ENCODE assay signal across 10 mouse cellular contexts in the genomic region with DNA sequence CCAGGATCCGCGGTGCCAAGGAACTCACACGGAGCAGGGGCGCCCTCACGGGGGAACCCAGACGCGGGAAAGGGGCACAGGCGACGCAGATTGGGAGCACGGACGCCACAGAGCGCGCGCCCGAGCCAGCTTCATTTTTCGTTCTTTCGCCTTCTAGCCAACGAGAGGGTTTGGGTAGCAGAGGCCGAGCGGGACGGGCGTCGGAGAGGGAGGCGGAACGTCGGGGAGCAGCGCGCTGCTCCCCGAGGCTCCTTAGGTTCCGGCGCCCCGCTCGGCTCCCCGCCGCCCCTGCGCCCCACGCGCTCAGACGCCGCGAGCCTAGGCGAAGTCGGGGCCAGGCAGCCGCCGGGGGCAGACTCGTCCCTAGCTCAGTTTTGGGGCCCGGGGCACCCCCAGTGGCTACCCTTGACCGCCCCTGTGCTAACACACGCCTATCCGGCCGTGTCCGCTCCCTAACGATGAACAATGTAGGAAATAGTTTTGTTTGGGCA. TPM values are rescaled to one million over a fixed set of nuclear protein-coding genes. Genes with fewer than 3 reads are reported as not detected.
DNase-seq lines count a peak whose midpoint lies in the region; ATAC-seq and TF ChIP-seq lines count a peak whose summit lies in the region.
"Had no signal": no experiment of that assay in that cellular context is flagged by ENCODE, and none has a peak within 500 bp of the region (broad histone marks: within the 10 kb centered on the region; RNA-seq: fewer than 3 reads in every experiment).

No protein-coding gene starts in this region.

- H3K36me3 ChIP-seq in heart, embryonic 13.5 days, result peaks cover 37% of the 10 kb centered on the region
- H3K36me3 ChIP-seq in embryonic facial prominence, embryonic 10.5 days (replicated peaks), result peaks cover 30% of the 10 kb centered on the region
- no peaks in the 10 kb centered on the region for H3K36me3 ChIP-seq in hindbrain, embryonic 11.5 days (ENCODE audit: control insufficient read depth, insufficient read depth, low read length)
- no peaks in the 10 kb centered on the region for H3K36me3 ChIP-seq in midbrain, embryonic 14.5 days (ENCODE audit: control insufficient read depth, insufficient read depth, low read length)
- H3K36me3 ChIP-seq in thymus, adult 2 months (ENCODE audit: control insufficient read depth, insufficient read depth, low read length), result no peaks in the 10 kb centered on the region
- H3K36me3 ChIP-seq: G1E had no signal

- no peak for TF ChIP-seq CTCF in thymus, adult 2 months (IDR thresholded peaks at IDR 0.05; ENCODE audit: borderline replicate concordance, control insufficient read depth, extremely low read depth, insufficient read depth, low read length, poor library complexity)

- peak overlapping the region; percentile 98 for H3K9ac ChIP-seq in heart, embryonic 13.5 days
- H3K9ac ChIP-seq in hindbrain, embryonic 11.5 days (ENCODE audit: low read depth, low read length), result peak overlapping the region; percentile 27; the same call in 1 of the 2 replicates
- H3K9ac ChIP-seq in midbrain, embryonic 14.5 days (replicated peaks; ENCODE audit: low read length), result no peak overlapping the region

- no peak for ATAC-seq in heart, embryonic 13.5 days (ENCODE audit: extremely low read depth, insufficient number of reproducible peaks, low FRiP score, low TSS enrichment)
- ATAC-seq in hindbrain, embryonic 11.5 days (ENCODE audit: low FRiP score), result no peak
- ATAC-seq in midbrain, embryonic 14.5 days (ENCODE audit: low FRiP score, low TSS enrichment), result no peak
- no peak for ATAC-seq in erythroid progenitor cell, adult 5-6 weeks (replicated peaks; ENCODE audit: low FRiP score, poor library complexity, severe bottlenecking)

- peaks cover 8% of the 10 kb centered on the region for H3K9me3 ChIP-seq in heart, embryonic 13.5 days
- H3K9me3 ChIP-seq in embryonic facial prominence, embryonic 10.5 days, result peaks cover 10% of the 10 kb centered on the region
- H3K9me3 ChIP-seq in hindbrain, embryonic 11.5 days (ENCODE audit: control insufficient read depth, low read length), result no peaks in the 10 kb centered on the region
- H3K9me3 ChIP-seq in midbrain, embryonic 14.5 days (ENCODE audit: control insufficient read depth, low read length), result no peaks in the 10 kb centered on the region

- peak overlapping the region; percentile 78 for H3K4me2 ChIP-seq in heart, embryonic 13.5 days
- H3K4me2 ChIP-seq in hindbrain, embryonic 11.5 days (replicated peaks; ENCODE audit: low read depth, low read length), result peak overlapping the region; percentile 26; the same call in 1 of the 2 replicates
- no peak overlapping the region for H3K4me2 ChIP-seq in midbrain, embryonic 14.5 days (ENCODE audit: low read length)

- peak overlapping the region; percentile 80 for H3K4me3 ChIP-seq in heart, embryonic 13.5 days
- H3K4me3 ChIP-seq in embryonic facial prominence, embryonic 10.5 days, result peak overlapping the region; percentile 64
- peak overlapping the region; percentile 20 for H3K4me3 ChIP-seq in hindbrain, embryonic 11.5 days (ENCODE audit: low read depth, low read length)
- H3K4me3 ChIP-seq in midbrain, embryonic 14.5 days (replicated peaks; ENCODE audit: low read depth, low read length), result 0 out of 2 replicates have a peak overlapping the region, but pooled peaks have one; percentile 10
- H3K4me3 ChIP-seq in thymus, adult 2 months (ENCODE audit: control insufficient read depth, insufficient read depth, low read length), result no peak overlapping the region

- intact Hi-C loops in heart, postnatal 25 days (cut with DNase I), result no loop called here

- H3K27me3 ChIP-seq in heart, embryonic 13.5 days (replicated peaks), result peaks cover 75% of the 10 kb centered on the region
- peaks cover 88% of the 10 kb centered on the region for H3K27me3 ChIP-seq in embryonic facial prominence, embryonic 10.5 days (replicated peaks; ENCODE audit: low read depth, poor library complexity, severe bottlenecking)
- peaks cover 78% of the 10 kb centered on the region for H3K27me3 ChIP-seq in hindbrain, embryonic 11.5 days (ENCODE audit: control insufficient read depth, insufficient read depth, low read length)
- peaks cover 79% of the 10 kb centered on the region for H3K27me3 ChIP-seq in midbrain, embryonic 14.5 days (ENCODE audit: control insufficient read depth, insufficient read depth, low read length)
- H3K27me3 ChIP-seq in thymus, adult 2 months (ENCODE audit: control insufficient read depth, insufficient read depth, low read length), result peaks cover 28% of the 10 kb centered on the region

- peak overlapping the region; percentile 99 for H3K27ac ChIP-seq in heart, embryonic 13.5 days (replicated peaks)
- peak overlapping the region; percentile 81 for H3K27ac ChIP-seq in embryonic facial prominence, embryonic 10.5 days (replicated peaks)
- H3K27ac ChIP-seq in hindbrain, embryonic 11.5 days (ENCODE audit: low read depth, low read length), result no peak overlapping the region
- H3K27ac ChIP-seq in midbrain, embryonic 14.5 days (replicated peaks; ENCODE audit: low read depth, low read length), result no peak overlapping the region
- H3K27ac ChIP-seq in thymus, adult 2 months (ENCODE audit: control insufficient read depth, insufficient read depth, low read length), result no peak overlapping the region

- H3K4me1 ChIP-seq in heart, embryonic 13.5 days, result peaks cover 33% of the 10 kb centered on the region; the same call in 1 of the 2 replicates
- H3K4me1 ChIP-seq in embryonic facial prominence, embryonic 10.5 days, result peaks cover 39% of the 10 kb centered on the region
- H3K4me1 ChIP-seq in hindbrain, embryonic 11.5 days (replicated peaks; ENCODE audit: control insufficient read depth, insufficient read depth, low read length), result peaks cover 12% of the 10 kb centered on the region
- H3K4me1 ChIP-seq in midbrain, embryonic 14.5 days (ENCODE audit: control insufficient read depth, insufficient read depth, low read length), result peaks cover 3% of the 10 kb centered on the region; the same call in 1 of the 2 replicates
- H3K4me1 ChIP-seq in thymus, adult 2 months (replicated peaks; ENCODE audit: control insufficient read depth, insufficient read depth, low read length), result no peaks in the 10 kb centered on the region; the same call in 1 of the 2 replicates

- no peak for DNase-seq in heart, postnatal 25 days (ENCODE audit: low spot score)
- peak; percentile 69 for DNase-seq in embryonic facial prominence, embryonic 10.5 days (ENCODE audit: low spot score)
- peak; percentile 60 for DNase-seq in hindbrain, embryonic 11.5 days (ENCODE audit: low spot score)
- peak; percentile 43 for DNase-seq in midbrain, embryonic 14.5 days
- DNase-seq in thymus, postnatal 10 days (ENCODE audit: low spot score in 2 of 2), result no peak
- no peak for DNase-seq in thymus, adult 2 months

- WGBS in heart, embryonic 13.5 days, result 1% methylated on average over 53 of the region's 53 CpGs
- WGBS in embryonic facial prominence, embryonic 10.5 days, result under 1% methylated on average over 53 of the region's 53 CpGs
- under 1% methylated on average over 52 of the region's 53 CpGs for WGBS in hindbrain, embryonic 11.5 days
- WGBS in midbrain, embryonic 14.5 days, result under 1% methylated on average over 52 of the region's 53 CpGs
- WGBS in thymus, adult 2 months, result 4% methylated on average over 52 of the region's 53 CpGs

- TF ChIP-seq POLR2A in thymus, adult 2 months (IDR thresholded peaks at IDR 0.05; ENCODE audit: control insufficient read depth, extremely low read depth, insufficient read depth, low read length, poor library complexity), result no peak

RNA-seq across cellular contexts. Expression of a gene that starts 2.6 kb away (rescaled TPM):
- polyA plus RNA-seq in heart, embryonic 13.5 days (2015; fragmentation: Nextera tagmentation; extraction: Ambion mirVana), result 1,357 and 1,430 TPM in 2 replicates
- total RNA-seq in heart, postnatal 25 days (2021), result 100 to 1,000 TPM; 131 to 156 TPM
- polyA plus RNA-seq in embryonic facial prominence, embryonic 10.5 days (2016; fragmentation: Nextera tagmentation; extraction: Ambion mirVana), result 360 and 378 TPM in 2 replicates
- polyA plus RNA-seq in hindbrain, embryonic 11.5 days (2014; fragmentation: Nextera tagmentation; extraction: Ambion mirVana), result 189 and 268 TPM in 2 replicates
- polyA plus RNA-seq in midbrain, embryonic 14.5 days (2014; fragmentation: Nextera tagmentation; extraction: Ambion mirVana), result 19.1 and 102 TPM in 2 replicates
- not detected in 2 replicates for total RNA-seq in erythroid progenitor cell, adult 5-6 weeks (2015; ENCODE audit: low replicate concordance)
- total RNA-seq in erythroid progenitor cell, adult 5-6 weeks (2017; ENCODE audit: low replicate concordance), result not detected in 2 replicates
- polyA plus RNA-seq in thymus, adult 2 months (2012; rRNA removed), result 7.5 and 13.8 TPM in 2 replicates
- polyA plus RNA-seq: G1E had no signal

RNA-seq across cellular contexts. Expression of a gene that starts 5.8 kb away (rescaled TPM):
- polyA plus RNA-seq in heart, embryonic 13.5 days (2015; fragmentation: Nextera tagmentation; extraction: Ambion mirVana), result 0.04 and 0.05 TPM in 2 replicates
- not detected for total RNA-seq in heart, postnatal 25 days (2021)
- not detected in 2 replicates for polyA plus RNA-seq in embryonic facial prominence, embryonic 10.5 days (2016; fragmentation: Nextera tagmentation; extraction: Ambion mirVana)
- polyA plus RNA-seq in hindbrain, embryonic 11.5 days (2014; fragmentation: Nextera tagmentation; extraction: Ambion mirVana), result not detected in 2 replicates
- polyA plus RNA-seq in midbrain, embryonic 14.5 days (2014; fragmentation: Nextera tagmentation; extraction: Ambion mirVana), result 0.04 TPM in 1 of 2 replicates, not detected in the other
- not detected in 2 replicates for total RNA-seq in erythroid progenitor cell, adult 5-6 weeks (2015; ENCODE audit: low replicate concordance)
- not detected in 2 replicates for total RNA-seq in erythroid progenitor cell, adult 5-6 weeks (2017; ENCODE audit: low replicate concordance)
- 0.04 and 0.11 TPM in 2 replicates for polyA plus RNA-seq in thymus, adult 2 months (2012; rRNA removed)
- polyA plus RNA-seq: G1E; gonadal fat pad, adult 2 months had no signal

Comparison
In these comparisons a context has a peak if more than half of its experiments do, and no peak if none do; other contexts are left out.
1. H3K27ac ChIP-seq: peak in heart, embryonic 13.5 days (single experiment) and embryonic facial prominence, embryonic 10.5 days (single experiment); none in hindbrain, embryonic 11.5 days (single experiment), midbrain, embryonic 14.5 days (single experiment) and thymus, adult 2 months (single experiment).
2. DNase-seq: peak in embryonic facial prominence, embryonic 10.5 days (single experiment), hindbrain, embryonic 11.5 days (single experiment) and midbrain, embryonic 14.5 days (single experiment); none in heart, postnatal 25 days (single experiment), thymus, postnatal 10 days (0 of 2) and thymus, adult 2 months (single experiment).